Mouse (Mus musculus) heart, adult 2 months (tissue): ENCODE data around the gene Frk.

Experiments used
- CTCF ChIP-seq: fragments of 200-600 bp; IDR thresholded peaks from 2 replicates; pipeline ENCODE4 v1.8.1; 2022; ENCODE audit warnings: antibody characterized with exemption, mild to moderate bottlenecking, moderate library complexity
- EP300 ChIP-seq: fragments of 200-500 bp; IDR thresholded peaks from 2 replicates; pipeline ENCODE4 v1.6.1; 2011; ENCODE audit warnings: low read depth, low read length, control low read depth; ENCODE audit not compliant: insufficient read depth
- POLR2A ChIP-seq: fragments of 200-500 bp; IDR thresholded peaks from 2 replicates; pipeline ENCODE4 v1.6.1; 2011; ENCODE audit warnings: mild to moderate bottlenecking, low read depth, low read length, control low read depth; ENCODE audit not compliant: insufficient read depth

DNA sequence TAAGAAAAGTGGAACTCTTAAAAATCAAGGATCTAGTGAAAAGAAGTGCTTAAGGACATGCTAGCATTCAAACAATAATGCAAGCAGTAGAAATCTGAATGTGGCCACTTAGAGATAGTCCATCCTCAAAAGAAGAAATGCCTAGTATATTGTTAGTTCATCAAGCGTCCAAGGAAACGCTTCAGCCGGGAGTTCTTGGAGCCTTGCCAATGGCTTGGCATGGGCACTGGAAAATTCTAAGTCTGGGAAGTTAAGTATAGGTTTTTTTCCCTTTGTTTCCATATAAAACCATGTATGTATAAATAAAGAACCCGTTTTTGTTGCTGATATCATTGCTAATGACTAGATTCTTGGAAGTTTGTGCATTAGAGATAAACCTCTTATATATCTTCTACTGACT is 21.7 kb upstream of the Frk start:
- TF ChIP-seq CTCF (no peak), POLR2A (no peak), EP300 (no peak)
